Mouse (Mus musculus): ENCODE results near the gene Dnajc30. TPM values are rescaled to one million over a fixed set of nuclear protein-coding genes. Genes with fewer than 3 reads are reported as not detected.
"Not testable (repeated sequence)": the region's sequence is repeated elsewhere in the genome, so short reads cannot be mapped to it uniquely, and the experiment has no call there.

Dnajc30 gene
- polyA plus RNA-seq, 1 experiment from 2014 or later = 26.6 TPM

GRCm38 (mm10) chr5:135042105-135042788 lies 21.8 kb upstream of the Dnajc30 start:
- Histone ChIP-seq H3K9ac (ENCODE audit: low read length) (no peak overlapping the region), H3K27me3 (ENCODE audit: control insufficient read depth, insufficient read depth, low read length) (no peaks in the 10 kb centered on the region), H3K27ac (ENCODE audit: low read depth, low read length) (no peak overlapping the region), H3K4me1 (ENCODE audit: control insufficient read depth, insufficient read depth, low read length) (no peaks in the 10 kb centered on the region), H3K36me3 (ENCODE audit: control insufficient read depth, insufficient read depth, low read length) (no peaks in the 10 kb centered on the region; the same call in 1 of the 2 replicates), H3K4me2 (ENCODE audit: low read depth) (no peak overlapping the region), H3K9me3 (ENCODE audit: control insufficient read depth, low read length) (no peaks in the 10 kb centered on the region), H3K4me3 (ENCODE audit: low read depth, low read length) (no peak overlapping the region)
- 21% methylated on average over 21 of the region's 21 CpGs for WGBS
- DNase-seq (ENCODE audit: low spot score) (no peak), ATAC-seq (ENCODE audit: insufficient read depth, low FRiP score, low TSS enrichment) (no peak)

DNA sequence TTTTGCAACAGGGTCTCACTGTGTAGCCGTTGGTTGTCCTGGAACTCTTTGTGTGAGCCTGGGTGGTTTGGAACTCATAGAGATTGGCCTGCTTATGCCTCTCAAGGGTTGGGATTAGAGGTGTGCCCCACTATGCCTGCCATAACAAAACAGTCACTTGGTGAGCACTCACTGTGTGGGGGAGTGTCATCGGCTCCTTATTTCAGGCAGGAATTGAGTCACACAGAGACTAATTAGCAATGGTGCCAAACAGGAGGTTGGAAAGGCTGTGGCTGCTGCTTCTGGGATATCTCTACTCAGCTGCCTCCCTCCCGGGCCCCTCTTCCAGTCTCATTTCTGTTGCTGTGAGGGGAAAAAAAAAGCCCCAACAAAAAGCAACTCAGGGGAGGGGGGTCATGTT lies 19.4 kb upstream of the Dnajc30 start:
- no peak for DNase-seq (ENCODE audit: low spot score)
- H3K4me2 ChIP-seq (ENCODE audit: low read depth) = no peak overlapping the region
- H3K27me3 ChIP-seq (ENCODE audit: control insufficient read depth, insufficient read depth, low read length) = no peaks in the 10 kb centered on the region
- H3K36me3 ChIP-seq (ENCODE audit: control insufficient read depth, insufficient read depth, low read length) = no peaks in the 10 kb centered on the region; the same call in 1 of the 2 replicates
- no peaks in the 10 kb centered on the region for H3K9me3 ChIP-seq (ENCODE audit: control insufficient read depth, low read length)
- no peak overlapping the region for H3K27ac ChIP-seq (ENCODE audit: low read depth, low read length)
- no peak for ATAC-seq (ENCODE audit: insufficient read depth, low FRiP score, low TSS enrichment)
- 92% methylated on average over 3 of the region's 3 CpGs for WGBS
- no peak overlapping the region for H3K9ac ChIP-seq (ENCODE audit: low read length)
- H3K4me3 ChIP-seq (ENCODE audit: low read depth, low read length) = no peak overlapping the region
- no peaks in the 10 kb centered on the region for H3K4me1 ChIP-seq (ENCODE audit: control insufficient read depth, insufficient read depth, low read length)

DNA sequence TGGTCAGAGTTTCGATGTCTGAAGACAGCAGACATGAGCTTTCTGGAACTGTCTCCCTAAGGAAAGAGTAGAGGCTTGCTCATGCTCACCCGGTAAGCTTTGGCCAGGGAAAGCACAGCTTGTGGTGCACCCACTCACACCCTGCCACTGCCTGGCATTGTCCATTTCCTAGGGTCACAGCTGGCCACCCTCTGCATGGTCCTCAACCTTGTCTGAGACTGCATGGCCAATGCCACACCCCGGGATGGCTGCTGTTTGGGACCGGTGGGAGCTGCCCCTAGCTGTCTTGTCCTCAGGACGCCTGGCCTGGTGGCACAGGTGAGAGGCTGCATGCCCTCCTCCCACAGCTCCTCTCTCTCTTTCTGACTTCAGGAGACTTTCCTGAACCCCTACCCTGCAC lies 15.5 kb upstream of the Dnajc30 start:
- Histone ChIP-seq H3K4me2 (ENCODE audit: low read depth) (no peak overlapping the region), H3K27me3 (ENCODE audit: control insufficient read depth, insufficient read depth, low read length) (no peaks in the 10 kb centered on the region), H3K4me3 (ENCODE audit: low read depth, low read length) (no peak overlapping the region), H3K9ac (ENCODE audit: low read length) (no peak overlapping the region), H3K36me3 (ENCODE audit: control insufficient read depth, insufficient read depth, low read length) (no peaks in the 10 kb centered on the region; the same call in none of the 2 replicates), H3K27ac (ENCODE audit: low read depth, low read length) (no peak overlapping the region), H3K4me1 (ENCODE audit: control insufficient read depth, insufficient read depth, low read length) (no peaks in the 10 kb centered on the region), H3K9me3 (ENCODE audit: control insufficient read depth, low read length) (no peaks in the 10 kb centered on the region)
- DNase-seq (ENCODE audit: low spot score) (no peak), ATAC-seq (ENCODE audit: insufficient read depth, low FRiP score, low TSS enrichment) (no peak)
- 93% methylated on average over 5 of the region's 5 CpGs for WGBS

DNA sequence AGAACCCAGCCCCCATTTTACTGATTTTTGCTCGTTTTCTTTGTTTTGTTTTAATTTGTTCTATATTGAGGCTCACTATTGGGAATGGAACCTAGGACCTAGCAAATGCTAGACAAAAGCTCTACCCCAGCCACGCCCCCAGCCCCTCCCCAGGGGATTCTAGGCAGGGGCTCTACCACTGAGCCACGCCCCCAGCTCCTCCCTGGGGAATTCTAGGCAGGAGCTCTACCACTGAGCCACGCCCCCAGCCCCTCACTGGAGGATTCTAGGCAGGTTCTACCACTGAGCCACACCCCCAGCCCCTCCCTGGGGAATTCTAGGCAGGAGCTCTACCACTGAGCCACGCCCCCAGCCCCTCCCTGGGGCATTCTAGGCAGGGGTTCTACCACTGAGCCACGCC lies 14.7 kb upstream of the Dnajc30 start:
- not testable (repeated sequence) for ATAC-seq (ENCODE audit: insufficient read depth, low FRiP score, low TSS enrichment)
- WGBS = 92% methylated on average over 6 of the region's 6 CpGs

DNA sequence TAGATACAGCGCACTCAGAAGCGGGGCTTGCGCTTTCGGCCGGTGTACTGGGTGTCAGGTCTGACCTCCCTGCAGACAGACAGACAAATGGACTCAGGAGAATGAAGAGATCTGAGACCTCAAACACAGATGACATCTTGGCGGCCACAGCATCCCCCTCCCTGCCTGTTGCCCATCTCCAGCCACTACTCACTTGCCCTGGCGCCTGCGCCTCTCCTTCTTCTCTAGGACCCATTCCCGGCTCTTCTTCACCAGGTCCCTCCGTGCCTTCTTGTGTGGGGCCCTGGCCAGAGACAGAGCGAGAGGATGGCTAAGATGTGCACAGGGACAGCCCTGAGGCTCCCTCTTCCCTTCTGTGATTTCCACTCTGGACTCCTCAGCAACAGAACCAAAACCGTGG lies 10.6 kb upstream of the Dnajc30 start:
- peaks cover 20% of the 10 kb centered on the region for H3K36me3 ChIP-seq (ENCODE audit: control insufficient read depth, insufficient read depth, low read length)
- 92% methylated on average over 12 of the region's 12 CpGs for WGBS
- H3K27me3 ChIP-seq (ENCODE audit: control insufficient read depth, insufficient read depth, low read length) = no peaks in the 10 kb centered on the region

More for the DNA sequence above, 14.7 kb upstream of the Dnajc30 start:
- H3K4me2 ChIP-seq (ENCODE audit: low read depth); H3K4me1 ChIP-seq (ENCODE audit: control insufficient read depth, insufficient read depth, low read length); H3K9ac ChIP-seq (ENCODE audit: low read length); H3K36me3 ChIP-seq (ENCODE audit: control insufficient read depth, insufficient read depth, low read length); H3K27ac ChIP-seq (ENCODE audit: low read depth, low read length); H3K4me3 ChIP-seq (ENCODE audit: low read depth, low read length); H3K27me3 ChIP-seq (ENCODE audit: control insufficient read depth, insufficient read depth, low read length); DNase-seq (ENCODE audit: low spot score); H3K9me3 ChIP-seq (ENCODE audit: control insufficient read depth, low read length): not testable (repeated sequence)

GRCm38 (mm10) chr5:135064382-135064766 lies 372 bp downstream of the Dnajc30 start:
- DNase-seq (ENCODE audit: low spot score) (no peak), ATAC-seq (ENCODE audit: insufficient read depth, low FRiP score, low TSS enrichment) (peak; percentile 33)
- Histone ChIP-seq H3K4me3 (ENCODE audit: low read depth, low read length) (peak overlapping the region; percentile 92), H3K9me3 (ENCODE audit: control insufficient read depth, low read length) (no peaks in the 10 kb centered on the region), H3K36me3 (ENCODE audit: control insufficient read depth, insufficient read depth, low read length) (peaks cover 8% of the 10 kb centered on the region), H3K4me2 (ENCODE audit: low read depth) (peak overlapping the region; percentile 95), H3K27me3 (ENCODE audit: control insufficient read depth, insufficient read depth, low read length) (no peaks in the 10 kb centered on the region), H3K4me1 (ENCODE audit: control insufficient read depth, insufficient read depth, low read length) (peaks cover 5% of the 10 kb centered on the region), H3K27ac (ENCODE audit: low read depth, low read length) (0 out of 2 replicates have a peak overlapping the region, but pooled peaks have one; percentile 14), H3K9ac (ENCODE audit: low read length) (peak overlapping the region; percentile 81)
- under 1% methylated on average over 40 of the region's 40 CpGs for WGBS

More for the DNA sequence above, 10.6 kb upstream of the Dnajc30 start:
- ATAC-seq (ENCODE audit: insufficient read depth, low FRiP score, low TSS enrichment) = no peak
- H3K9me3 ChIP-seq (ENCODE audit: control insufficient read depth, low read length) = no peaks in the 10 kb centered on the region
- no peaks in the 10 kb centered on the region for H3K4me1 ChIP-seq (ENCODE audit: control insufficient read depth, insufficient read depth, low read length)
- no peak for DNase-seq (ENCODE audit: low spot score)
- H3K27ac ChIP-seq (ENCODE audit: low read depth, low read length) = no peak overlapping the region
- H3K9ac ChIP-seq (ENCODE audit: low read length) = no peak overlapping the region
- no peak overlapping the region for H3K4me3 ChIP-seq (ENCODE audit: low read depth, low read length)
- H3K4me2 ChIP-seq (ENCODE audit: low read depth) = no peak overlapping the region

- 0 out of 2 replicates have a peak within 1 kb of the TSS, but pooled peaks have one; percentile 14 for H3K27ac ChIP-seq (ENCODE audit: low read depth, low read length)
- peak within 1 kb of the TSS; percentile 81 for H3K9ac ChIP-seq (ENCODE audit: low read length)
- DNase-seq (ENCODE audit: low spot score); H3K27me3 ChIP-seq (ENCODE audit: control insufficient read depth, insufficient read depth, low read length); H3K4me1 ChIP-seq (ENCODE audit: control insufficient read depth, insufficient read depth, low read length); H3K36me3 ChIP-seq (ENCODE audit: control insufficient read depth, insufficient read depth, low read length); H3K9me3 ChIP-seq (ENCODE audit: control insufficient read depth, low read length); ATAC-seq (ENCODE audit: insufficient read depth, low FRiP score, low TSS enrichment): not testable (repeated sequence)
- H3K4me2 ChIP-seq (ENCODE audit: low read depth) = peak within 1 kb of the TSS; percentile 95
- peak within 1 kb of the TSS; percentile 92 for H3K4me3 ChIP-seq (ENCODE audit: low read depth, low read length)
- 79% methylated on average over 9 of the region's 9 CpGs for WGBS
Observed at GRCm38 (mm10) chr5:135064909-135065446, 976 bp downstream of the Dnajc30 start, which contains the start of gene Bud23. Gene Bud23 (minus strand): TSS chr5:135064959.

DNA sequence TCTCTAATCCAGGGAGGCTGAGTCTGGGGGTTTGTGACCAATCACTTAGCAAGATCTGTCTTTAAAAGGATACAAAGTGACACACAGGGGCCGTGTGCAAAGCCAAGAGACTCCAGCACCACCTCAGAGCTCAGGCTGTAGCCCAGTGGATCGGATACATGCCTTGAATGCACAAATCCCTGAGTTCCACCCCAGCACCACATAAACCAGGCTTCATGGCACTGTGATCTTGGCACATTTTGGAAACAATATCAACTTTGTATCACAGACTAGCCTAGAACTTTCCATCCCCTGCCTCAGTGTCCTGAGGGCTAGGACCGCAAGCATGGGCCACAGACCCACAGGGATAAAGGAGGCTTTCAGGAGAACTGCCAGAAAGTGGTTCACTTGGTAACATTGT lies 2.0 kb downstream of the Dnajc30 start:
- H3K4me2 ChIP-seq (ENCODE audit: low read depth) = no peak overlapping the region; the same call in 1 of the 2 replicates
- WGBS = 95% methylated on average over 3 of the region's 3 CpGs
- no peak overlapping the region for H3K4me3 ChIP-seq (ENCODE audit: low read depth, low read length)

GRCm38 (mm10) chr5:135070448-135070847 lies 6.4 kb downstream of the Dnajc30 start:
- ATAC-seq (ENCODE audit: insufficient read depth, low FRiP score, low TSS enrichment) (no peak), DNase-seq (ENCODE audit: low spot score) (no peak)
- H3K27me3 ChIP-seq (ENCODE audit: control insufficient read depth, insufficient read depth, low read length) = no peaks in the 10 kb centered on the region
- H3K36me3 ChIP-seq (ENCODE audit: control insufficient read depth, insufficient read depth, low read length) = peaks cover 7% of the 10 kb centered on the region; the same call in 1 of the 2 replicates
- H3K4me3 ChIP-seq (ENCODE audit: low read depth, low read length) = no peak overlapping the region
- H3K9me3 ChIP-seq (ENCODE audit: control insufficient read depth, low read length) = no peaks in the 10 kb centered on the region
- no peak overlapping the region for H3K9ac ChIP-seq (ENCODE audit: low read length)
- 88% methylated on average over 3 of the region's 3 CpGs for WGBS
- no peak overlapping the region for H3K4me2 ChIP-seq (ENCODE audit: low read depth)
- H3K4me1 ChIP-seq (ENCODE audit: control insufficient read depth, insufficient read depth, low read length) = peaks cover 8% of the 10 kb centered on the region
- no peak overlapping the region for H3K27ac ChIP-seq (ENCODE audit: low read depth, low read length)

More for the DNA sequence above, 2.0 kb downstream of the Dnajc30 start:
- ATAC-seq (ENCODE audit: insufficient read depth, low FRiP score, low TSS enrichment) (no peak), DNase-seq (ENCODE audit: low spot score) (no peak)
- no peaks in the 10 kb centered on the region for H3K9me3 ChIP-seq (ENCODE audit: control insufficient read depth, low read length)
- no peak overlapping the region for H3K27ac ChIP-seq (ENCODE audit: low read depth, low read length)
- H3K9ac ChIP-seq (ENCODE audit: low read length) = no peak overlapping the region
- 0 out of 2 replicates have a peak, but pooled peaks cover 2% of the 10 kb centered on the region for H3K36me3 ChIP-seq (ENCODE audit: control insufficient read depth, insufficient read depth, low read length)
- H3K4me1 ChIP-seq (ENCODE audit: control insufficient read depth, insufficient read depth, low read length) = peaks cover 5% of the 10 kb centered on the region
- no peaks in the 10 kb centered on the region for H3K27me3 ChIP-seq (ENCODE audit: control insufficient read depth, insufficient read depth, low read length)
